Mouse (Mus musculus) spleen, adult 2 months (tissue): ENCODE results near the gene Gm26602.

Source experiments
- CTCF ChIP-seq: fragments of 200-500 bp; IDR thresholded peaks from 2 replicates; pipeline ENCODE4 v1.5.1; 2011; ENCODE audit warnings: mild to moderate bottlenecking, inconsistent platforms; ENCODE audit not compliant: insufficient read depth, insufficient read length, insufficient replicate concordance; ENCODE audit errors: extremely low read depth
- POLR2A ChIP-seq: fragments of 200-500 bp; IDR thresholded peaks from 2 replicates; pipeline ENCODE4 v1.6.1; 2011; ENCODE audit warnings: low read depth, low read length, inconsistent platforms

DNA sequence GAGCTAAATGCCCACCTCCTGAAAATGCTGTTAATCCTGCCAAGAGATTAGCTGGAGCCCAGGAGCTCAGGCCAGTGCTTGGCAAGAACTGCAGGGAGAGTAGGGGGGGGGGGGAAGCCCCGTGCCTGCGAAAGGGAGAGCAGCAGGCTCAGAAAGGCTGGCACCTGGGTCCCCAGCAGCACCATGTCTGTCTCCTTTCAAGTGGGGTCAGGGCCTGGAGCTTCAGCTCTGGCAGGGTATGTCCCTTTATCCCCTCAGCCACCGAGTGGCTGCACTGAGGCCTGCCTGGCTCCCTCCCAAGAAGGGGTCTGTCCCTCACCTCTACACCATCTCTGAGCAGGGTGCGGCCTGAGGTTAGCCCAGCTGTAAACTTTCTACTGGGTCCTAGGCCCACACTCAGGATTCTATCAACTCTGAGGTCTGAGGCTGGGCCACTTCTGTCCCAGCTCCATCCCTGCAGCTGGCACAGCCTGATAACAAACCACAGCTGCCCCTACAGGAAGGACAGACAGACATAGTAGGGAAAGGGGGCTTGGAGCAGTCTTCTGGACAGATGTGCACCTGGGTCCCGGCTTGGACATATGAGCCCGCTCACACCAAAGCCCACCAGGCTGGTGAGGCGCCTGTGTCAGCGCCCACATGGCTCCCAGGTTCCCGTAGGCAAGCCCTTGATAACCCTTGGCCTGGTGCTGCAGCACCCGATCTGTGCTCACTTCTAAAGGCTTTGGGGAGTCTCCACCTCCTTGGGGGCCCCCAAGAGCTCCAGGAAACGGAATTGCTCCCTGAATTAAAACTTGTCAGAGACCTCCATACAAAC lies 3.7 kb downstream of the Gm26602 start:
- TF ChIP-seq CTCF (no peak), POLR2A (no peak)
